15 mouse cellular contexts compared by ENCODE assay signal in genomic region chr12:86090764-86091163, GRCm38 (mm10). TPM values are rescaled to one million over a fixed set of nuclear protein-coding genes. Genes with fewer than 3 reads are reported as not detected.
DNase-seq lines count a peak whose midpoint lies in the region; ATAC-seq and TF ChIP-seq lines count a peak whose summit lies in the region.
"Had no signal": no experiment of that assay in that cellular context is flagged by ENCODE, and none has a peak within 500 bp of the region (broad histone marks: within the 10 kb centered on the region; RNA-seq: fewer than 3 reads in every experiment).

No protein-coding gene starts in this region.

- no peak overlapping the region for H3K4me3 ChIP-seq in heart, embryonic 14.5 days (ENCODE audit: control insufficient read depth in 1 of 2, insufficient read depth in 1 of 2, low read depth in 1 of 2, low read length in 2 of 2)
- H3K4me3 ChIP-seq in lung, embryonic 15.5 days, result no peak overlapping the region
- H3K4me3 ChIP-seq in lung, adult 2 months (replicated peaks; ENCODE audit: extremely low read depth, low read depth, low read length), result no peak overlapping the region
- no peak overlapping the region for H3K4me3 ChIP-seq in brown adipose tissue, adult 24 weeks (ENCODE audit: insufficient read depth, low read depth, low read length)
- H3K4me3 ChIP-seq: embryonic facial prominence, embryonic 15.5 days; hindbrain, embryonic 15.5 days; kidney, embryonic 15.5 days; midbrain, embryonic 12.5 days; neural tube, embryonic 12.5 days had no signal

- intact Hi-C loops in heart, postnatal 14 days (cut with DNase I), result no loop called here

- H3K27me3 ChIP-seq in heart, embryonic 14.5 days (ENCODE audit: control insufficient read depth, insufficient read depth, low read length), result no peaks in the 10 kb centered on the region
- no peaks in the 10 kb centered on the region for H3K27me3 ChIP-seq in lung, embryonic 15.5 days
- H3K27me3 ChIP-seq: embryonic facial prominence, embryonic 15.5 days; hindbrain, embryonic 15.5 days; kidney, embryonic 15.5 days; neural tube, embryonic 12.5 days; Patski had no signal

- H3K9me3 ChIP-seq in heart, embryonic 14.5 days (ENCODE audit: control insufficient read depth, low read length), result no peaks in the 10 kb centered on the region
- H3K9me3 ChIP-seq in lung, embryonic 15.5 days, result no peaks in the 10 kb centered on the region
- H3K9me3 ChIP-seq: embryonic facial prominence, embryonic 15.5 days; hindbrain, embryonic 15.5 days; kidney, embryonic 15.5 days; midbrain, embryonic 12.5 days; neural tube, embryonic 12.5 days had no signal

- WGBS in heart, embryonic 14.5 days, result 63% methylated on average over 4 of the region's 4 CpGs
- 69% methylated on average over 4 of the region's 4 CpGs for WGBS in lung, embryonic 15.5 days
- WGBS in lung, adult 2 months, result 60% methylated on average over 4 of the region's 4 CpGs

- DNase-seq in heart, postnatal 14 days, result no peak
- DNase-seq in lung, adult 2 months, result no peak
- peak; percentile 17 for DNase-seq in NIH3T3 (ENCODE audit: low read depth)
- DNase-seq in spleen, postnatal 4 days (ENCODE audit: low spot score in 2 of 2), result no peak
- DNase-seq: thymus, postnatal 14 days had no signal

- peak overlapping the region; percentile 58 for H3K9ac ChIP-seq in heart, embryonic 14.5 days (ENCODE audit: low read length)
- H3K9ac ChIP-seq in lung, embryonic 15.5 days, result no peak overlapping the region
- H3K9ac ChIP-seq: embryonic facial prominence, embryonic 15.5 days; hindbrain, embryonic 15.5 days; kidney, embryonic 15.5 days; liver, embryonic 14.5 days; midbrain, embryonic 12.5 days; neural tube, embryonic 12.5 days had no signal

- H3K27ac ChIP-seq in heart, embryonic 14.5 days (replicated peaks in 1 of 2; ENCODE audit: control insufficient read depth in 1 of 2, insufficient read depth in 1 of 2, low read depth in 2 of 2, low read length in 2 of 2), result peak overlapping the region; percentile 73 to 89
- H3K27ac ChIP-seq in lung, embryonic 15.5 days, result peak overlapping the region; percentile 85; the same call in 1 of the 2 replicates
- peak overlapping the region; percentile 53 for H3K27ac ChIP-seq in brown adipose tissue, adult 24 weeks (replicated peaks; ENCODE audit: low read depth, low read length)
- H3K27ac ChIP-seq: embryonic facial prominence, embryonic 15.5 days; hindbrain, embryonic 15.5 days; kidney, embryonic 15.5 days; liver, embryonic 14.5 days; midbrain, embryonic 12.5 days; neural tube, embryonic 12.5 days had no signal

- TF ChIP-seq POLR2A in lung, adult 2 months (IDR thresholded peaks at IDR 0.05; ENCODE audit: borderline replicate concordance, extremely low read depth, low read depth, low read length), result no peak

- H3K4me2 ChIP-seq in heart, embryonic 14.5 days (ENCODE audit: low read length), result no peak overlapping the region
- H3K4me2 ChIP-seq in lung, embryonic 15.5 days, result 0 out of 2 replicates have a peak overlapping the region, but pooled peaks have one; percentile 34
- H3K4me2 ChIP-seq: neural tube, embryonic 12.5 days had no signal

- H3K36me3 ChIP-seq in heart, embryonic 14.5 days (ENCODE audit: control insufficient read depth, insufficient read depth, low read length), result peaks cover 36% of the 10 kb centered on the region
- peaks cover 13% of the 10 kb centered on the region; the same call in 1 of the 2 replicates for H3K36me3 ChIP-seq in lung, embryonic 15.5 days

- H3K4me1 ChIP-seq in heart, embryonic 14.5 days (ENCODE audit: control insufficient read depth in 2 of 2, insufficient read depth in 2 of 2, low read length in 2 of 2), result peaks cover 28 to 41% of the 10 kb centered on the region in 2 experiments
- peaks cover 11% of the 10 kb centered on the region for H3K4me1 ChIP-seq in lung, embryonic 15.5 days
- peaks cover 9% of the 10 kb centered on the region for H3K4me1 ChIP-seq in lung, adult 2 months (ENCODE audit: control insufficient read depth, insufficient read depth, low read length)
- peaks cover 11% of the 10 kb centered on the region for H3K4me1 ChIP-seq in brown adipose tissue, adult 24 weeks (ENCODE audit: control insufficient read depth, insufficient read depth, insufficient read length, low read length)
- H3K4me1 ChIP-seq: hindbrain, embryonic 15.5 days; neural tube, embryonic 12.5 days had no signal

- TF ChIP-seq CTCF in lung, adult 2 months (IDR thresholded peaks at IDR 0.05; ENCODE audit: insufficient read depth, low read length), result no peak

- ATAC-seq in heart, embryonic 14.5 days (ENCODE audit: insufficient number of reproducible peaks, insufficient read depth, low FRiP score, low read depth), result no peak
- ATAC-seq in lung, embryonic 15.5 days (ENCODE audit: borderline replicate concordance, extremely low read depth, low FRiP score, low TSS enrichment), result no peak

RNA-seq across cellular contexts. Expression of gene Ift43, which starts 8.4 kb away (rescaled TPM):
- 142 and 149 TPM in 2 replicates for polyA plus RNA-seq in heart, embryonic 14.5 days (2014; fragmentation: Nextera tagmentation; extraction: Ambion mirVana)
- 10 to 100 TPM; 24.4 to 26.6 TPM for total RNA-seq in heart, postnatal 14 days (2021)
- 93.8 and 96.6 TPM in 2 replicates for polyA plus RNA-seq in lung, embryonic 15.5 days (2015; fragmentation: Nextera tagmentation; extraction: Ambion mirVana)
- polyA plus RNA-seq in lung, adult 2 months (2012; rRNA removed), result 32.8 and 49.6 TPM in 2 replicates
- 25.4 and 30.8 TPM in 2 replicates for polyA plus RNA-seq in brown adipose tissue, adult 24 weeks (2012; ENCODE audit: insufficient read depth, insufficient read length, missing spikeins)

RNA-seq across cellular contexts. Expression of gene Tgfb3, which starts 11.9 kb away (rescaled TPM):
- polyA plus RNA-seq in heart, embryonic 14.5 days (2014; fragmentation: Nextera tagmentation; extraction: Ambion mirVana), result 14.7 and 15.1 TPM in 2 replicates
- 10 to 100 TPM; 15.0 to 16.2 TPM for total RNA-seq in heart, postnatal 14 days (2021)
- polyA plus RNA-seq in lung, embryonic 15.5 days (2015; fragmentation: Nextera tagmentation; extraction: Ambion mirVana), result 51.1 and 51.8 TPM in 2 replicates
- polyA plus RNA-seq in lung, adult 2 months (2012; rRNA removed), result 24.8 and 33.9 TPM in 2 replicates
- polyA plus RNA-seq in brown adipose tissue, adult 24 weeks (2012; ENCODE audit: insufficient read depth, insufficient read length, missing spikeins), result 3.7 and 3.9 TPM in 2 replicates
